Mouse (Mus musculus) 416B (cell line): ENCODE measurements around the gene Wdr83.

Experiments used
- DNase-seq: peaks from one replicate; pipeline ENCODE4 v3.0.0; 2011; ENCODE audit warnings: low read depth

Wdr83 gene

DNA sequence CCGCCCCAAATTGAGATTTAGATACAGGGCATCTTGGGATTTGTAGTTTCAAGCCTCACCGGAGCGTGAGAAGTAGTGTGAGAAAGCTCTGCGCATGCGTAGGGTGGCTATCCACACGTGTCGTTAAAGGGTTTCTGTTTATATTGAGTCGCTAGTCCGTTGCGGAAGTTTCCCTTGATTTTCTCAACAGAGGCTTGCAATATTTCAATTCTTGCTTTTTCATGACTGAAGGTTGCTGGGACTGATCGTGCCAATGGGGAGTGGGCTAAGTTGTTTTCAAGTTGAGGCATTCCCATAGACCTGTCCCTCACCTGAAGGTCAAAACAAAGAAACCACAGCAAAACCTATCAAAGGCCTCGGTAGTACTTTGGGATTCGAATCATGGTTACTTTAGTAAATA is 46.3 kb downstream of the Wdr83 start:
- DNase-seq: no peak

DNA sequence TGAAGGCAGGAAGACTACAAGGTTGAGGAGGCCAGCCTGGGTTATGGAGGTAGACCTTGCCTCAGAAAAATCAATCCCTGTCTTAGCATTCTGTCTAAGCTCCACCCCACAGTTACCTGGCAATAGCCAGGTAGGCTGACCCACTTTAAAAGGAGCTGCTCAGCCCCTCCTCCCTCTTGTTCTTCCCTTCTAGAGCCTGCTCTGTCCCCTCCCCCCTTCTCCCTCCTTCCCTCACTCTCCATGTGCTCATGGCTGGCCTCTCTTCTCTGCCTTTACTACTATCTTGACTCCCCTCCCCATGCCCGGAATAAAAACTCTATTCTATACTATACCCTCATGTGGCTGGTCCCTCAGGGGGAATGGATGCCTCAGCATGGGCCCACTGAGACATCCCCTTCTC is 47.2 kb downstream of the Wdr83 start:
- DNase-seq: no peak

DNA sequence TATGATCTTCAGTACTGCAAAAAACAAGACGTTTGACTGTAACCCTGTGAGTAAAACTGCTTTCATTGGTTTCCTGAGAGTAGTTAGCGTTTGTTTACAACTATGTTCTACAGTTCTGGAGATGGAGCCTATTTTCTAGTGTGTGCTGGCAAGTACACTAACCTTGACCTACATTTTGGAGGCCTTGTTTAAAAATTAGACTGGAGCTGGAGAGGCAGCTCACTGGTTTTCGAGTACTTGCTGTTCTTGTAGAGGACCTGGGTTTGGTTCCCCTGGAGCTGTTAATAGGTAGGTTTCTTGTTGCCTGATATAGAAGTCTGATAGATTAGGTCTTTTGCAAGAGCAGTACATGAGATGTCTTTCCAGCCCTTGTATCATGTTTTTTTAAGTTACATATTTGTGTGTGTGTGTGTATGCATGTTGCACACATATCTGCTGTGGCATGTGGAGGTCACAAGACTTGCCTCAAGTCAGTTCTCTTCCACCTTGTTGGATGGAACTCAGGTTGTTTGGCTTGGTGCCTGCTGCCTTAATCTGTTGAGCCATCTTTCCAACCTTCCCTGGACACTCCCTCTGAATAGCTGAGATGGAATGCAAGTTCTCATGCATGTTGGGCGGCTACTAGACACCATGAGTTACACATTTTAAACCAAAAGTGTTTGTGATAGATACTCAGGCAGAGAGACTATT is 48.3 kb downstream of the Wdr83 start:
- DNase-seq: no peak

DNA sequence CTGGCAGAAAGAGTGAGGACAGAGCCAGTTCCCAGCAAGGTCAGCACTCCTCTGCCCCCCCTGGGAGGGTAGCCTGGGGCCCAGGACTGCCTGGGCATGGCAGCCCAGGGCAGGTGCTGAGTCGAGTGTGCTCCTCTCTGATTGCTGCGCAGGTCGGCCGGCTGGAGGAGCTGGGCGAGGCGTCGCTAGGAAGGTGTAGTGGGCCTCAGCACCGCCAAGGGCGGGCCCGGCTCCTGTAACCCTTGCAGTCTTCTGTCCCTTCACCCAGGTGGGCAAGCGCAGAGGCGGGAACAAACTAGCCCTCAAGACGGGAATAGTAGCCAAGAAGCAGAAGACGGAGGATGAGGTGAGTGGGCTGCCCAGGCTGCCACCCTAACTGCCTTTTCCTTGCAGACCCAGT is 51.8 kb downstream of the Wdr83 start:
- no peak for DNase-seq

DNA sequence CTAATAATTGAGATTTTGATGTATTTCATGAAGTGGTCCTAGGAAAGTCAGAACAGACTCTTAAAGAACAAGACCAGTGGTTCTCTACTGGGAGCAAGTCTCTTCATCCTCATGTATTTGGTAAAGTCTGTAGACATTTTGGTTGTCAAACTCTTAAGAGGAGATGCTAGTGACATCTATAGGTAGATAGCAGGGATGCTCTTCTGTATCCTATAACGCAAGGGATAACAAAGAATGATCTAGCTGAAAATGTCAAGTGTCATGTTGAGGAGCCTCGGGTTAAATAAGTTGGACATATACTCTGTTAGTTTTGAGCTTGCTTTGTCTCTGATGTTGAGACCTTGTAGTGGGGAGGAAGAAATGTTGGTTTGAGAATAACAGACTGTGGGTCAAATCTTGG is 53.2 kb downstream of the Wdr83 start:
- peak; percentile 44 for DNase-seq

DNA sequence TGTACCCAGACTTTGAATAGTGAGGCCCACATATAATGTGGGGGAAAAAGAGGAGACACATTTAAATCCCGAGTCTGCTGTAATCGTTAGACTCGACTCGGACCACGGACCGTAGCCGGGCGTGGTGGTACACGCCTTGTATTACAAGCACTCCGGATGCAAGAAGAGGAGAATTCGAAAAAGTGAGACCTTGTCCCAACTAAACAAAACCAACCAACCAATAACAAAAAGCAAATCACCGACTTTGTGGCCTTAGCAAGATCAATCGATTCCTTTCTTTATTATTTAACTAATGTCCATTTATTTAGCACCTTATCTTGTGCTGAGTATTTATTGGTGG is 53.6 kb downstream of the Wdr83 start:
- DNase-seq: peak; percentile 34

DNA sequence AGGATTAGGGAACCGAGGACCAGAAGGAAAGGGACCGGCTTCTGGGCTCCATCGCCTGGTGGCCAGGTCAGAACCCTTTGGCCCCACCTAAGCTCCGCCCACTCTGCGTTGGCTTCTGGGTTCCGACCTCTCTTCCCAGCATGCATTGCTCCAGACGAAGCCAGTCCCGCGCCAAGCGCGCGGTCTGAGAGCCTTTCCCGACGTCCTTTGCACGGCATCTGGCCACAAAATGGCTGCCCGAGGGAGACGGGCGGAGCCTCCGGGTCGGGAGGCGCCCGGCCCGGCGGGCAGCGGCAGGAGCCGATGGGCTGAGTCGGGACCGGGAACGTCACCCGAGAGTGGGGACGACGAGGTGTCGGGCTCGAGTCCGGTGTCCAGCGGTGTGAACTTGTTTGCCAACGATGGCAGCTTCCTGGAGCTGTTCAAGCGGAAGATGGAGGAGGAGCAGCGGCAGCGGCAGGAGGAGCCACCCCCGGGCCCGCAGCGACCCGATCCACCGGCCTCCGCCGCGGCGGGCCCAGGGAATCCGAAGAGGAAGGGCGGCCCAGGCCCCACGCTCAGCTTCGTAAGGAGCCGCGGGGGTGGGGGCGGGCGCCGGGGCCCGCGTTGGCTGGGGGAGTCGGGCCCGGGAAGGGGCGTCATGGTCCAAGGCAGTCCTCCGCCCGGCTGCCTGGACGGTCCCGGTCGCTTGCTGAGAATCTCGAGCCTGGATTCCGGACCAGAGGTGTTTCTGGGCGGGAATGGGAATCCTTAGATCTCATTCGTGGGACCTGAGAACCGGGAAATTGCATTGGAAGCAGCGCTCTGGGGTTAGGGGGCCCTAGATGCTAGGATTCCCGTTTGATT is 54.2 kb downstream of the Wdr83 start, which contains the start of gene Trir:
Gene Trir, plus strand, starts transcription at position 154 of the 846 bp plus-strand sequence.
- peak; percentile 97 for DNase-seq

DNA sequence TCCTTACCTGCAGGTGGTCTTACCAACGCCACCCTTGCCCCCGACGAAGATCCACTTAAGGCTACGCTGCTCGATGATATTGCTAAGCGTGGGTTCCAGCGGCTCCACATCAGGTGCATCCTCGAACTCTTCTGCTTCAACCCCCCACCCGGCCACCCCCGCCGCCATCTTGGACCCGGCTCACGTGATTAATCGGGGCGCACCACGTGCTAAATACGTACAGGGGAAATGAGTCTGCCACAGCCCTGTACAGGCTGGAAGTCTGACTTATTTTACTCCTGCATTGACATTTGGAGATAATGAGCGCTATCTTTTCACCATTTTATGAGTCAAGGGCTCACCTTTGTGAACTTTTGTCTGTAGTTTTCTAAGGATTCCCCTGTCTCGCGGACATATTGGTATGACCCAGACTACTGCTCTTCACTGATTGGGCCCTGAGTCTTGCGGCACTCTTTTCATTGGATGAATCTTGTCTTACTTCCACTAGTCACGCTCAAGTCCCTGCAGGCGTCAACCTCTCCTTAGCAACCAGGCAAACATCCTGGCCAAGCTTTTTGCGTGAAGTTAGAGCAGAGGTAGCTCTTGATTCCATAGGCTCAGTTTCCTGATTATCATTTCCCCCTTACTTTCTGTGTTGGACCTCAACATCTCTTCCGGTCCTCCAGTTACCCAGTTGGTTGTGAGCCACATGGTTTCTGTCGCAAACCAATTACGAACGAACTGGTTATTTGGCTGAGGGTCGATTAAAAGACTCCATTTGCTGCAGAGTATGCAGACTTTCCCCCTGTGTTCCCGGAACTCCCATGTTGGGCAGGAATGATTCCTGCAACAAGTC is 55.8 kb downstream of the Wdr83 start, which contains the start of gene Asna1:
Gene Asna1, minus strand, starts transcription at position 184 of the 835 bp plus-strand sequence.
- peak; percentile 98 for DNase-seq
